Mouse (Mus musculus) limb, embryonic 11.5 days (tissue): ENCODE measurements around the gene Tspan5. TPM values are rescaled to one million over a fixed set of nuclear protein-coding genes. Genes with fewer than 3 reads are reported as not detected.

Experiments
- ATAC-seq: fragments of 200-750 bp; cut with Nextera tagmentation; 2 replicates; pipeline ENCODE4 v1.8.0; 2017; ENCODE audit warnings: low read depth; ENCODE audit not compliant: insufficient number of reproducible peaks, low FRiP score, low TSS enrichment
- DNase-seq: peaks from one replicate; pipeline ENCODE4 v3.0.0-alpha.2; 2015; ENCODE audit warnings: low spot score
- H3K27ac ChIP-seq: fragments of 300-500 bp; sonication (generic); replicated peaks from 2 replicates; pipeline ENCODE4 v1.5.1; 2014; ENCODE audit warnings: low read depth, mild to moderate bottlenecking, low read length
- H3K27me3 ChIP-seq: fragments of 300-500 bp; sonication (generic); 2 replicates; pipeline ENCODE4 v1.6.1; 2014; ENCODE audit warnings: mild to moderate bottlenecking, low read length, mixed read lengths; ENCODE audit not compliant: control insufficient read depth, insufficient read depth
- H3K36me3 ChIP-seq: fragments of 300-500 bp; sonication (generic); 2 replicates; pipeline ENCODE4 v1.6.1; 2014; ENCODE audit warnings: mild to moderate bottlenecking, low read length, moderate library complexity, mixed read lengths; ENCODE audit not compliant: control insufficient read depth, insufficient read depth
- H3K4me1 ChIP-seq: fragments of 300-500 bp; sonication (generic); 2 replicates; pipeline ENCODE4 v1.6.1; 2014; ENCODE audit warnings: low read length, mixed read lengths; ENCODE audit not compliant: control insufficient read depth, insufficient read depth
- H3K4me2 ChIP-seq: fragments of 300-500 bp; sonication (generic); 2 replicates; pipeline ENCODE4 v1.6.1; 2014; ENCODE audit warnings: low read depth, mild to moderate bottlenecking, moderate library complexity; ENCODE audit not compliant: severe bottlenecking
- H3K4me3 ChIP-seq: fragments of 300-500 bp; sonication (generic); 2 replicates; pipeline ENCODE4 v1.5.1; 2014; ENCODE audit warnings: low read depth, low read length
- H3K9ac ChIP-seq: fragments of 300-500 bp; sonication (generic); 2 replicates; pipeline ENCODE4 v1.6.1; 2014; ENCODE audit warnings: mild to moderate bottlenecking, low read length
- H3K9me3 ChIP-seq: fragments of 300-500 bp; sonication (generic); 2 replicates; pipeline ENCODE4 v1.6.1; 2016; ENCODE audit warnings: low read length; ENCODE audit not compliant: control insufficient read depth
- WGBS: fragments of 180-500 bp; shearing (Covaris S2); extraction: QIAGEN DNeasy Blood & Tissue Kit; methylation state at CpG from one replicate; pipeline ENCODE4 v1.1.7; 2014; 5-methylcytosine and 5-hydroxymethylcytosine counted together
- polyA plus RNA-seq: library from polyadenylated mRNA; unstranded; fragments of >200 nt; fragmentation: Nextera tagmentation; extraction: Ambion mirVana; gene quantifications from 2 replicates; pipeline ENCODE4 v1.2.1, GENCODE M21; 2014

The Tspan5 gene
- polyA plus RNA-seq, 1 experiment from 2014 or later, result 19.9 TPM

DNA sequence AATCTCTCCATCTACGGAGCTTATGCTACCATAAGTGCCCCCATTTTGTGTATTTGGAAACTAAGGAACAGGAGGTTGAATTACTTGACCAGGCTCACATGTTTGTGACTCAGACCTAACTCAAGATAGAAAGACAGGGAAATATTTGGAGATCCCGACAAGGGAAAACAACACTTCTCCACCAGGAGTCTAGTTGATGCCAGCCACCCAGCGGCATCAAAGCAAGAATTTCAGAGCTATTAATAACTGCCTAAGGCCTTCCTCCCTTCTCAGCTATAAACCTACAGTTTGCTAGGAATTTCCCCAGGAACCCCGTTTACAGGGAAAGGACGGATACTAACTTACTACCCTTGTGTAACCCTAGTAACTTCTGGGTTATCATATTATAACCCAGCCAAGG, 113.4 kb downstream of the Tspan5 start:
- DNase-seq (no peak), ATAC-seq (no peak)
- 47% methylated on average over 5 of the region's 5 CpGs for WGBS
- H3K4me1 ChIP-seq, result peaks cover 41% of the 10 kb centered on the region
- H3K27ac ChIP-seq, result no peak overlapping the region
- no peak overlapping the region for H3K4me3 ChIP-seq
- H3K9me3 ChIP-seq, result no peaks in the 10 kb centered on the region
- H3K27me3 ChIP-seq, result no peaks in the 10 kb centered on the region
- H3K4me2 ChIP-seq, result no peak overlapping the region
- no peaks in the 10 kb centered on the region for H3K36me3 ChIP-seq
- H3K9ac ChIP-seq, result no peak overlapping the region

DNA sequence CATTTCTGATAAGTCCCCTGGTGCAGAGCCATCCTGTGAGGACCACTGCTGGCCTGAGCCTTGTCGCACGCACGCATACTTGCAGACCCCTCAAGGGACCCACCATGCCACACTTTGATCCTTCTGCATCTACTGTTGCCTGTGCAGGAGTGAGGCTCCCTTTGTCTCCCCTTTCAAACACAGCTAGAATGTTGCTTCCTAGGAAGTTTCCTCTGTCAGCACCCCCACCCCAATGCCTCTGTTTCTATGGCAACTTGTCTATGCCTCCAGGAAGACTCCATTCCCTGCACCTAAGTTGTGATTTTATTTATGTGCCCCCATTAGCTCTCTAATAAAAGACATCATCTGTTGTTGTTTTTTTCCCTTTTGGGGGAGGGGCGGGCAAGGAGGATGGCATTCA, 115.0 kb downstream of the Tspan5 start:
- Histone ChIP-seq H3K4me2 (no peak overlapping the region), H3K9me3 (no peaks in the 10 kb centered on the region), H3K27ac (peak overlapping the region; percentile 52; the same call in 1 of the 2 replicates), H3K36me3 (no peaks in the 10 kb centered on the region), H3K4me3 (no peak overlapping the region), H3K9ac (no peak overlapping the region), H3K4me1 (peaks cover 33% of the 10 kb centered on the region), H3K27me3 (no peaks in the 10 kb centered on the region)
- DNase-seq (no peak), ATAC-seq (0 out of 2 replicates have a peak, but pooled peaks have one; percentile 33)
- 77% methylated on average over 4 of the region's 4 CpGs for WGBS

DNA sequence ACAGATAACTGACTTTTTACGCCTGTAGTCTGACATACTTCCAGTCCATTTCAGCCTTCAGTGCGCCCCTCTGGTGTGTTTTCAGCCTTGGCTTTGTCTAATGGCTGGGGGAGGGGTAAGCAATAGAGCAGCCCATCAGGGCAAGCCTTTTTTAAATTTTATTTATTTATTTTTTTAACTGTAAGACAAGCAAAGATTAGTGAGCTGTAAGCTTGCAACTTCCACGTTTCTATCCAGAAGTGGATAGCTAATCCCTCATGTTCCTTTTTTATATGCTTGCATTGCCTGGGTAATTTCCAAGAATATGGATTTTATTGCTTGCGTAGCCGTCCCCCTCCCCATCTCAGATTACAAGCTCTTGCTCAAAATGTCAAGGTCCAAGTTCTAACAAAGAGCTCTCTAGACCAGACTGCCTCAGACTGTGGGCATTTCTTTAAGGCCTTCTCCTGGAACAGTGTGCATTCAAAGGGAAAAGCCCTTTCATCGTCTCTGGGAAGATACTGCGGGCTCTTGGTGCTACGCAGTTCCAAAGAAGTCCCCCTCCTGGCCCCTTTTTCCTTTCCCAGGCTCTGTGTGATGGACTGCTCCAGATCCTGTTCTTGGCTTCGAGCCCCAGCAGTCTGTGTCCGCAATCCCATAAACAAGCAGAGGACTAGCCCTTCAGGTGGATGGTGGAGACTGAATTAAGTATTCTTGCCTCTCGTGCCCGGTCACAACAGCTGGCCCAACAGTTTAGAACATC, 116.0 kb downstream of the Tspan5 start:
- peak; percentile 50 for DNase-seq
- H3K9me3 ChIP-seq, result no peaks in the 10 kb centered on the region
- peak; percentile 44; the same call in 1 of the 2 replicates for ATAC-seq
- no peaks in the 10 kb centered on the region for H3K36me3 ChIP-seq
- H3K27ac ChIP-seq, result peak overlapping the region; percentile 52
- H3K4me1 ChIP-seq, result peaks cover 26% of the 10 kb centered on the region
- no peak overlapping the region for H3K4me2 ChIP-seq
- H3K4me3 ChIP-seq, result no peak overlapping the region
- H3K9ac ChIP-seq, result peak overlapping the region; percentile 8; the same call in 1 of the 2 replicates
- 40% methylated on average over 12 of the region's 12 CpGs for WGBS
- H3K27me3 ChIP-seq, result no peaks in the 10 kb centered on the region

GRCm38 (mm10) chr3:138858649-138859048, 116.7 kb downstream of the Tspan5 start:
- WGBS, result 86% methylated on average over 6 of the region's 6 CpGs
- peaks cover 26% of the 10 kb centered on the region for H3K4me1 ChIP-seq
- DNase-seq, result no peak
- H3K36me3 ChIP-seq, result no peaks in the 10 kb centered on the region
- H3K9me3 ChIP-seq, result no peaks in the 10 kb centered on the region
- H3K4me3 ChIP-seq, result no peak overlapping the region
- ATAC-seq, result no peak
- peak overlapping the region; percentile 52 for H3K27ac ChIP-seq
- H3K4me2 ChIP-seq, result no peak overlapping the region
- H3K9ac ChIP-seq, result no peak overlapping the region
- no peaks in the 10 kb centered on the region for H3K27me3 ChIP-seq

GRCm38 (mm10) chr3:138859166-138859565, 117.2 kb downstream of the Tspan5 start:
- 74% methylated on average over 8 of the region's 8 CpGs for WGBS
- peaks cover 26% of the 10 kb centered on the region for H3K4me1 ChIP-seq
- no peak for DNase-seq
- no peaks in the 10 kb centered on the region for H3K9me3 ChIP-seq
- ATAC-seq, result no peak
- H3K4me2 ChIP-seq, result no peak overlapping the region
- H3K27me3 ChIP-seq, result no peaks in the 10 kb centered on the region
- H3K9ac ChIP-seq, result no peak overlapping the region
- H3K27ac ChIP-seq, result no peak overlapping the region
- H3K36me3 ChIP-seq, result no peaks in the 10 kb centered on the region
- no peak overlapping the region for H3K4me3 ChIP-seq

DNA sequence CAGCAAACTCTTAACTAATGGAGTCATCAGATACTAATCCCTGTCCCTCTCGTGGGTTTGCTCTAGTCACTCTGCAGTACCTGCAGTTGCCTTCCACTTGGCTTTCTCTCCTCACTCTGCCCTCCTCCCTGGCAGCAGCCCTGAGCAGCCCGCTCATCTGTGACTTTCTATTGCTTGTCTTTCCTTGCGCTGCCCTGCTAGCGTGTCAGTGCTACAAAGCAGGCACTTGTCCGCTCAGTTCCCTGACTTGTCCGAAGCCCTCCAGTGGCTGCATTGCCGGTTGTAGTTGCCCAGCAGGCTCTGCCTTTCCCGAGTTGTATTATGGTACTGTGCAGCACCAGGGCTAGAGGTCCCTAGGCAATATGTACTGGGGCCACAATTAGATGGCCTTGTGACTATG, 117.7 kb downstream of the Tspan5 start:
- Histone ChIP-seq H3K9me3 (no peaks in the 10 kb centered on the region), H3K4me2 (no peak overlapping the region), H3K36me3 (no peaks in the 10 kb centered on the region), H3K27ac (no peak overlapping the region), H3K27me3 (no peaks in the 10 kb centered on the region), H3K4me3 (no peak overlapping the region), H3K4me1 (peaks cover 26% of the 10 kb centered on the region), H3K9ac (no peak overlapping the region)
- DNase-seq (no peak), ATAC-seq (no peak)
- WGBS, result 75% methylated on average over 8 of the region's 8 CpGs

DNA sequence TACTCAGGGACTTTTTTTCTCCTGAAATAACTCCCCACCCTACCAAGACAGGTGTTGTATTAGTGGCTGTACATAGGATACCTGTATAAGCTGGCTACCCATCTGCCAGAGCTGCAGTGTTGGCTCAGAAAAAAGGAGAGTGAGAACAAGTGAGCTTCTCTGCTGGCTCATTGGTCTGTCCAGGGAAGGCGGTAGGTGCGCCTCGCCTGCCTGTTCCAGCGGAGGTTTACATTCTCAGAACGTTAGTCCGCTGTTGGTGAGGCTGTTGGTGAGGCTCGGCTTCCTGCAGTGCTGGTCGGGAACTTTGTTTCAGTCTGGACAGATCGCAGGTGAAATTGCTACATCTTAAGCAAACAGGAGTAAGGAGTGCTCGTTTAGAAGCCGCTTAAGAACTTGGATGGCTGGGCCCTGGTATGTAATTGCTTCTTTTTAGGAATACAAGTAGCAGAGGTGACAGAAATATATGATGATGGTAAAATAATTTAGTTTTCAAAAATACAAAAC, 118.3 kb downstream of the Tspan5 start:
- H3K4me1 ChIP-seq, result peaks cover 24% of the 10 kb centered on the region
- no peak overlapping the region for H3K4me2 ChIP-seq
- ATAC-seq, result no peak

GRCm38 (mm10) chr3:138861032-138861431, 119.0 kb downstream of the Tspan5 start:
- H3K4me3 ChIP-seq, result no peak overlapping the region
- 41% methylated on average over 9 of the region's 9 CpGs for WGBS
- H3K4me2 ChIP-seq, result no peak overlapping the region
- ATAC-seq (no peak), DNase-seq (no peak)
- H3K27me3 ChIP-seq, result no peaks in the 10 kb centered on the region
- H3K4me1 ChIP-seq, result peaks cover 23% of the 10 kb centered on the region
- H3K9ac ChIP-seq, result no peak overlapping the region
- no peak overlapping the region for H3K27ac ChIP-seq
- no peaks in the 10 kb centered on the region for H3K36me3 ChIP-seq
- no peaks in the 10 kb centered on the region for H3K9me3 ChIP-seq

More for the DNA sequence above, 118.3 kb downstream of the Tspan5 start:
- Histone ChIP-seq H3K27ac (no peak overlapping the region), H3K9ac (no peak overlapping the region), H3K4me3 (no peak overlapping the region), H3K36me3 (no peaks in the 10 kb centered on the region), H3K9me3 (no peaks in the 10 kb centered on the region), H3K27me3 (no peaks in the 10 kb centered on the region)
- 63% methylated on average over 11 of the region's 11 CpGs for WGBS
- DNase-seq, result no peak
